Mouse (Mus musculus): ENCODE data around the gene Iqsec3. TPM values are rescaled to one million over a fixed set of nuclear protein-coding genes. Genes with fewer than 3 reads are reported as not detected.

Gene Iqsec3
- total RNA-seq (2021), result 1 to 10 TPM; 4.3 to 5.1 TPM
- long read RNA-seq, experiment 1, result 0 reads
- long read RNA-seq, experiment 2, partial matches to known transcripts, result 0 of 1 reads
- long read RNA-seq, experiment 2, other reads (novel, unspliced or antisense), result 1 of 1 reads

DNA sequence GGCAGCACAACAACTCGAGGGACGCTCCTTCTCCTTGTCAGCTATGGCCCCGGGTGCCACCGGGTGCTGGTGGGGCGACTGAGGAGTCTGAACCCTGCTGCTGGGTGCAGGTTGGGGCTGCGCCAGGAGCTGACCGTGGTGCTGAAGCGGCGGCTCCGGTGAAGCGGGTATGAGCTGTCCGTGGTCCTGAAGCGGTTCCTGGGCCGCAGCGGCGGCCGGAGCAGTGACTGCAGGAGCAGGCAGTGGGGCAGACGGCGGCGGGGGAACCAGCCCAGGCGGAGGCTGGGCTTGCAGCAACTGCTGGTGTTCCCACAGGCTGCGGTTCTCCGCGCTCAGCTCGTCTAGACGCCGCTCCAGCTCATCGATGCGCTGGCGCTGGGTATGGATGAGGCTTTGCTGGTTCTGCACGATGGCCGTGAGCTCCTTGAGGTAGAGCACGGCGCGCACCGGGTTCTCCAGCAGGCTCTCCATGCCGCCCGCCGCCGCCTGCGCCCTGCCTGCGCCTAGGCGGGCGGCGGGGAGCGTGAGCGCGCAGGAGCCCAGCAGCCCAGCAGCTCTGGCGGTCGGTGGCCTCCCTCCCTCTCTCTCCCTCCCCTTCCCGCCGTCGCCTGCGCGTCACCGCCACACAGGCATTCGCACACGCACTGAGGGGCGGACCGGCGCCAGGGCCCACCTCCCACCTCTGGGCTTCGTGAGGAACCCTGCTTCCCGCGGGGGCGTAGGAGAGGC lies at the start of gene Iqsec3:
Gene Iqsec3, minus strand, starts transcription at position 586 of the 729 bp plus-strand sequence.
- peak; percentile 93 to 98 for DNase-seq (ENCODE audit: low spot score in 2 of 2)

DNA sequence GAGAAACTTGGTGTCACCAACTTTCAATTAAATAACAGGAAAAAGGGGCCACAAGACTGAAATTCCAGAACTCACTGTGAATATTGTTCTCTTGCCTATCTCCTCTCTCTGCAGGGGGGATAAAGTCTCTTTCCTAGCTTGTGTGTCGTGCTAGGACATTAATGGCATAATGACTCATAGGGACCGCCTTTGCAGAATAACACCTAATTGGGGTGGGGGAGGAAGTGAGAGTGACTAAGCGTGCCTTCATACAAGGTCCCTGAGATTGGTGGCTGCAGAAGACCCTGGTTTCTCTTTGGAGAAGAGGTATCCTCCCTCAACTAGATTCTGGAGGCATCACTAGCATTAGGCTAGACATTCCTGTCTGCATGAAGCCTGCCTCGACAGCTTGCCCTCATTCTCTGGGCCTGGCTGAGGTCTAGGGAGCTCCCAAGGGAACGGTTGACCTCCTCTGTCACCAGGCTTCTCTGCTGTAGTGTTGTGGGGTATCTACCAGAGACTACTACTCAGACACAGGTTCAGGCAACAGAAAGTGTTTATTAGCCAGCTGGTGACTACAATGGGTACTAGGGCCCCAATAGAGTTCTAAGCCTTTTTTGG lies 48.7 kb upstream of the Iqsec3 start:
- DNase-seq (ENCODE audit: low spot score in 2 of 2), result no peak

DNA sequence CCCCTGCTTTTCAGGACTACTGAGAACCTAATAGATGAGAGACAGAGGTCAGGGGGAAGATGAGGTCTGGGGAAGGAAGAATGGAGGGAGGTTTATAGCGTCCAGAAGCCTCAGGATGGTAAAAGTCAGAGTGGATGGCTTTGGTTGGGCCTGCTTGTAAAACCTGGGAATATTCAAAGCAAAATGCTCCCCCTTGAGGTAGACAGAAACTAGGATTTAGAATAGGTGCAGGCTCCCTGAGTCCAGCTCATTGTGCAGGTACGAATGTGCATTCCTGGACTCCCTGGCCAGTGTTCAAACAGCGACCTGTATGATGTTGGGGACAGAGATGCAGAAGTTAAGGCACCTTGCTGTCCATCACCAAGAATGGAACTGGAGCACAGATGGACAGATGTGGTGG lies 47.6 kb upstream of the Iqsec3 start:
- DNase-seq (ENCODE audit: low spot score in 2 of 2), result no peak

DNA sequence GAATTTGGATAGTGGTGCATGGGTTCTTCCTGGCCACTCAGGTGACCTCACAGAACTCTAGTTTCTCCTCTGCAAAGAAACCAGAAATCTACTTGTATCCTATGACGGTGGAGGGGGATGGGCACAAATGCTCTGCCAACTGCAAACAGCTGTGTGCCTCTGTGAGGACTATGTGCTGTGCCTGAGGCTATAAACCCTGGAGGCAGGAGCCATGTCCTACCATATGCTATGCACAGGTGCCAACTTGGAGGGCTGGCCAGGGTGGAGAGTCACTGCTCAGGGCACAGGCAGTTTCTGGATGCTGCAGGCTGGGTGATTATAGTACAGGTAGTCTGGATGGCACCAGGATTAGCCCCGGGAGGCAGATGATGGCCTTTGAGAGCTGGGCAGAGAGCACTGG lies 46.4 kb upstream of the Iqsec3 start:
- DNase-seq (ENCODE audit: low spot score in 2 of 2), result no peak

DNA sequence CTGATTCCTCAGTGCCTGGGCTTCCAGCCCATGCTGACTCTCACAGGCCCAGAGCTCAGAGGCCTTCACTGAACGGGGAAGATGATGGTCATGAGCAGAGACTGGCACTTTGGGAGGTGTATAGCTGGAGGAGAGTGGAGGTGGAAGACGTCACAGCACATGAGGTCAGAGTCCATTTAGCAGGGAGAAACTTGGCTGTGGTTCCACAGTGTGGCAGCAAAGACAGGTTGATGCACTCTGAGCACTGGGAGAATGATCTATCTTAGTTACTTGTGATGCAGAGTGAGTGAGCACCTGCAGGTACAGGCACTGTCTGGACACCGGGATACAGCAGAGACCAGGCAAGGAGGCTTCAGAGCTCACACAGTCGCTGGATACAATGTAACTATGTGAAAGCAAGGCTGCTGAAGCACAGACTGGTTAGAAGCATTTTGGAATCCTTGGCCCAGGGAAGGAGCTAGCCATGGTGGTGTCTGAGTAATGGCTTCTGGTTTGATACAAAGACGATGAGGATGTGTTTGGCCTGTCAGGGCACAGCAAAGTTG lies 45.9 kb upstream of the Iqsec3 start:
- DNase-seq (ENCODE audit: low spot score in 2 of 2), result no peak

DNA sequence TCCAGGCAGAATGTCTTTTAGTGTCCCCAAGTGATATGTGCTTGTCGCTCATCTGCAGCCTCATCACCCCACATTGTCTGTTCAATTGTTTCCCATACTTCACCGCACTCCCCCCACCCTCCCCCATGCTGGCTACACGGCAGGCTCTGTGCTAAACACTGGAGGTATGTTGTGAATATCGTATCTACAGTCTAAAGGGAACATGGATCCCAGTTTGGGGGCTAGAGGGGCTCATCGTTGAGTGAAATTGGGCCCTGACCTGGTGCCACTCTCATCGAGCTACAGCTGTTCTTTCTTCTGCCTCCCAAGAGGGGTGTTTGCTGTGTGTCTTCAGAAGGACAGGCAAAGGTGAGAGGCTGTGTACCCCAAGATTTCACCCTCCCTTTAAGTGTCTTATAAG lies 44.2 kb upstream of the Iqsec3 start:
- DNase-seq (ENCODE audit: low spot score in 2 of 2), result no peak

DNA sequence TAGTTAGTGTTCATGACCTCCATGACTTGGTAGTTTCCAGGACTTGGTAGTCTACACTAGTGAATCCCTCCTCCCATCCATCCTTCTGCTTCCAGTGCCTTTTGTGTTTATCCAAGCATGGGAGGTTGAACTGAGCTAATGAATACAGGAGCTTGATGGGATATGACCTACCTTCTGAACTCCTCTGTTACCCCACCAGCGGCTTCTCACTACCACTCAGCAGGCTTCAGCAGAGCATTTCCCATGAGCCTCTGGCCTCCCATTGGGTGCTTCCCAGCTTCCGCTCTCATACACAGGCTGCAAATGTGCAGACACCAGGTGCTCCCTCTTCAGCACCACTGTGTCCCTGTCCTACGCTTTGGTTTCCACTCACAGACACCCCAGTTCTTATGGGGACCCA lies 36.9 kb upstream of the Iqsec3 start:
- DNase-seq (ENCODE audit: low spot score in 2 of 2), result no peak

DNA sequence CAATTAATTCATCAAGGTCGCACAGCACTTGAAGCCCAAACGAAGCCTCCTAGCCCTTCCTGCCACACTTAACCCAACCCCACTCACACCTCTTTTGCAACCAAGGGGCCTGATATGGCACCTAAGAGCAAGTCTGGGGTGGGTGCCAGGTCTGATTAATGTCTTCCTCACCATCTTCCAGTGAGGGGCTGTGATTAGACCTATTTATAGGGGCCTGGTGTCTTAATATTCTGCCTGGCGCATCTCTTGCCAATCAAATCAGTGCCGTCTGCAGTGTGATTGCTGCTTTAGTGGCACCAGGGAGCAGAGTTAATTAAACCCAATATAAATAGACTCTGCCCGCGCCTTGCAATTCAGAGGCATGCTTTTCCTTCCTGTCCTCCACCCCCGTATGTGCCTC lies 36.4 kb upstream of the Iqsec3 start:
- no peak for DNase-seq (ENCODE audit: low spot score in 2 of 2)

DNA sequence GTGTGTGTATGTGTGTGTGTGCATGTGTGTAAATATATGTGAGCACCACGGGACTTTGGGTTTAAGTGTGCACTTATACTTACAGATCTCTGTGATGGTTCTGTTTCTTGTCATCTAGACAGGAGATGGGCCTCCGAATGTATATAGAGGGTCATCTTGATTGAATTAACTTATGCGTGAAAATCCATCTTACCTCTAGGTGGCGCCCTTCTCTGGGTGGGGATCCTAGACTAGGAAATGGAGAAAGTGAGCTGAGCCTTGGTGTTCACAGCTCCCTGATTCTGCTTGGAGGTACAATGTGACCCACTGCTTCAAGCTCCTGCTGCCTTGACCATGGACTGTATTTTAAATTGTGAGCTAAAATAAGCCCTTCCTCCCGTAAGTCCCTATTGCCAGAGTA lies 34.8 kb upstream of the Iqsec3 start:
- DNase-seq (ENCODE audit: low spot score in 2 of 2), result no peak

DNA sequence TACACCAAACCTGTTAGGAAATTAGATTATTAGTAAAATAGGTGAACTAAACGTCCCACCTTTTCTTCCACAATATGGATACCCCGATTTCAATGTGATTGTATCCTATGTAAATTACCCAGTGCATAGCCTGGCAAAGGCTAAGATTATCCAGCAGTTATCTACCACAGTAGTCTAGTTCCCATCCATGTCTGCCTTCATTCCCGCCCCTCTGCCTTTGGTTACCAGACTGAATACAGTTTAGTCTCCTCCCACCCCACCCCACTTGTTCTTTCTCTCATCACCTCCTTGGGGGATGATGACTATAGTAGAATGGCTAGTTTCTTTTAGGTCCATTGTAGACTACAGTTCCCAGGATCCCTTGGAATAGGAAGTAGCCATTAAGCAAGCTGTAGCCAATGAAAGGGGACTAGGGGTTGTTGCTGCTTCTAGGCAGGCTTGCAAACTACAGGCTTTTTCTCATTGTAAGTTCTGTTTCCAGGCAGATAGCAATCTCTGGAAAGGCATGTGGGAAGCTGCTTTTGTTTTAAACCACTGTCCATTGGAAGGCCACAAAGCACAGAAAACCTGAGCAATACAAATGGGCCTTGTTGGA lies 27.7 kb upstream of the Iqsec3 start:
- no peak for DNase-seq (ENCODE audit: low spot score in 2 of 2)

DNA sequence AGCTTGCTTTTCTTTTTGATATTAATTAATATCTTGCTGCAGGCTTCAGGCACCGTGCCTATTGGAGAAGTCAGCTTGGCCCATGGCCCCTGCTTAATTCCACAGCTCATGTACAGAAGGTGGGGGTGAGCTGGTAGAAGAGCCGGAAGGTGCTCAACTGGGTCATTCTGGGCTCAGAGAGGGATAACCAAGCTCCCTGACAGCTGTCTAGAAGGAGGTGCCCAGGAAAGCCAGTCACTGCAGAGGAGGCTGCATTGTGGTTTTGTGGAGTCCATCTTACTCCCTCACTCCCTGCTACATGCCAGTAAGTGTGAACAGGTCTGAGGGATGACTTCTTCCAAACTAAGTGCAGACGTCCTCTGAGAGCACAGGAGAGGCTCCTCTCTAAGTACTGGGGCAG lies 26.4 kb upstream of the Iqsec3 start:
- DNase-seq (ENCODE audit: low spot score in 2 of 2), result no peak

DNA sequence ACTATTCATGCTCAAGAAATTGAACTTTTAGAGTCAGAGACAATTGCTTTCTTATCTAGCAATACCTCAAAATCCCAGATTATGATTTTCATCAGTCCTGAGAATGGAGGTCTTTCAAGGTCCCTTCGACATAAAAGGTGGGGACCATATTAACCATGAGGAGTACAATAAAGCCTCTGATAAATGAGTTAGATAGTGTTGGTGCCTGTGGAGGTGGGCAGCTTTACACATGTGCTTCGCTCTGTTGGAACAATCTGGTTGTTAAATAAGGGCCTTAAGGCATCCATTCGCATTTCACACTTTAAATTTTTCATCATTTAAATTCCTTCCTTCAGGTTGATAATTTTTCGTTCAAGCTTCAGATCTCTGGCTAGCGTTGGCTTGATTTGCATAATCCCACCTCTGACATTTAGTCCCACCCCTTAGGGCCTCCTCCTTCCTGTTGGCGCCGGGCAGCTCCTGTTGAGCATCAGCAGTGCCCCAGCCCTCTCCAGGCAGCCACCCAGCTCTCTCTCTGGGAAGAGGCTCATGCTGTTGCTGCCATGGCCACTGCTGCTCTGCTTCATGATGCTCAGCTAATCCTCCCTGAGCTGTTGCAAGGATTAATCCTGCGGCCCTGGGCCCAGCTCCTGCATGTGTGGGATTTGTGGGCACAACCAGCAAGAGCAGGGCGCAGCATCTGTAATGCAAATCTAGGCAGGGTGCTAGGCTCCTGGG lies 25.5 kb upstream of the Iqsec3 start:
- no peak for DNase-seq (ENCODE audit: low spot score in 2 of 2)

DNA sequence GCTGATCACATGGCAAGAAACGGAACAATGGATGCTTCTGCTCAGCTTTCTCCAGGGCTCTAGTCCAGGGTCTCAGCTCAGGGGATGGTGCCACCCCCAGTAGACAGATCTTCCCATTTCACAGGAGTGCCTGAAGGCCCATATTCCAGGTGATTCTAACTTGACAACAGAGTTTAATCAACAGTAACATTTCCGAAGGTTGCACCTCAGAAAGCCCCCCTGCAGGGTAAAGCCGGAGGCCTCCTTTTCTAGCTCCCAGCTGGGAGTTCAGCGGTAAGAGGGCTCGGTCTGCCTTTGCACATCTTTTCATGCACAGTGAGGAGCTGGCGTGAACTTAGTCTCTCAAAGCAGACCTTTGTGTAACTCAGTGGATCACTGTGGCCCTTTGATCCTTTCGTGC lies 22.1 kb upstream of the Iqsec3 start:
- DNase-seq (ENCODE audit: low spot score in 2 of 2), result no peak

DNA sequence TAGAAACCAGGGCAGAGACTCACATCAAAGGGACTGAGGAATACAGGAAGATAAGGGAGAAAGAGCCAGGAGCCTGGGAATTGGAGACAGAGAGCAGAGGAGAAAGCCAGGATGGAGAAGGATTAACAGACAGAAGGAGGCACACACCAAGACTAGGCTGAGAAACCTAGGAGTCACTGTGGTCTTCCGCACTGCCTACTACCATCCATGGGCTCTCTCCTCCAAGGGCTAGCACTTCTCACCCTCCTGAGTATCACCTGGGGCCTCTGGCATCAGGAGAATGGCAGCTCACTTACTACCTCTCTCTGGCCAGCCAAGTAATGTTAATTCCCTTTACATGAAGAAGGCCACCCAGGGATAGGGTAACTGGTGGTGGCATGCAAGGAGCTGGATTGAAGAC lies 21.5 kb upstream of the Iqsec3 start:
- no peak for DNase-seq (ENCODE audit: low spot score in 2 of 2)

DNA sequence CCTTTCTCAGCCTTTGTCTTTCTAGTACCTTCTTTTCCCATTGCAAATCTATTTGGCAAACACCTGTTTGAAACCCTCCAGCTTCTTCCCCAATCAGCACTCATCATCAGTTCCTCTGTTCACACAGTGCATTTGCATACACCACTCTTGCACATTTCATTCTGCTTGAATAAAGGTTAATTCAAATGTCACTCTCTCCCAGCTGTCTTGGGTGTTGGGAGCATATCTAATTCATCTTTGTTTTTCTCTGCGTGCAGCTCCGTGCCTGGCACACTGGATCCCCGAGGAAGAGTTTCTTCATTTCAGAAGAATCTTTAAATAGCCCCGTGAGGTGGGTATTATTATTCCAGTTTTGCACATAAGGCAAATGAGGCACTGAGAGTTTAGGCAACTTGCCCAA lies 20.8 kb upstream of the Iqsec3 start:
- DNase-seq (ENCODE audit: low spot score in 2 of 2), result no peak

DNA sequence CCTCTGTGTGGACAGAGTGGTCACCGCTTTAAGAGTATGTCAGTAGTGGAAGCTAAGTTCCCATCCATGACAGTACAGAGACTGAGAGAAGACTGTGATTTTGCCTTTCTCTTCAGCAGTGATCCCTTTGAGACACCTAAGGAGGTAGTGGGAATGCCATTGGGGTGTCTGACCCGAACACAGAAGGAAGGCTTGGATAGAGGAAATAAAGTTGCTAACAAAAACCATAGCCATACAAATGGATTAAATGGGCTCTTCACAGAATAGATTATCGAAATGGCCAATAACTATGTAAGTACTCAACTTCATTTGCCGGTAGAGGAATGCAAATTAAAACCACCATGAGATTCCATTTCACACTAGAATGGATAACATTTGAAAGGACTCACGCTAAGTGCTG lies 17.9 kb upstream of the Iqsec3 start:
- no peak for DNase-seq (ENCODE audit: low spot score in 2 of 2)

DNA sequence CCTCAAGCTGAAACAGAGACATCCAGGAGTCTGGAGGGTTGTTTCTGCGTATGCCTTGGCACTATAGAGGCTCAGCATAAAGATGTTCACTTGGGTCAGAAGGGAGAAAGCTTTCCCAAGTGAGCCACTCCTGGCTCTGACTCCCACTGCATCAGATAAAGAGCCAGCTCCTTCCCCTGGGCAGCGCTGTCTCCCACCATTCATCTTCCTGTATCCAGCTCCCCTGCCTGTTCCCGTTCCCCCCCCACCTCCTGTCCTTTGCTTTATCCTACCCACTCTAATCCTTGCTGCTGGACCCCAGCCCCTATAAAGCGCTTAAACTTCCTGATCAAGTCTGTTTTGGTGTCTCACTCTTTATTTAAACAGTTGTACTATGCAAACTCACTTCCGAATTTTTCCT lies 1.2 kb downstream of the Iqsec3 start:
- no peak for DNase-seq (ENCODE audit: low spot score in 2 of 2)

DNA sequence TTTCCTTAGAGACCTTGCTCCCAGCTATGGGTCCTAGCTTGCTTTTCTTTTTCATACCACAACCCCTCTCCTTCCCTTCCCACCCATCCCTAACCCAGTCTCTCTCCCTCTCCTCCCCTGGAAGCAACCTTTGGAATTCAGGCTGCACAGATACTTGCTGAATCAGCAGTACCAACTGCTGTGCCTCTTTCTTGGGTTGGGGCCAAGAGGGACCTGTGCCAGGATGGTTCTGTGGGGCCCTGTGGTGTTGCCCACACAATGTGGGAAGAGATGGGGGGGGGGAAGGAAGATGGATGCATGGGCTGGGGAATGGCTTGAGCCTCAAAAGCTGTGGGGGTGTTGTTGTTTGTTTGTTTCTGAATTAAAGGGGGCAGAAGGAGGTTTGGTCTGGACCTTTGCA lies 5.2 kb downstream of the Iqsec3 start:
- DNase-seq (ENCODE audit: low spot score in 2 of 2), result no peak

DNA sequence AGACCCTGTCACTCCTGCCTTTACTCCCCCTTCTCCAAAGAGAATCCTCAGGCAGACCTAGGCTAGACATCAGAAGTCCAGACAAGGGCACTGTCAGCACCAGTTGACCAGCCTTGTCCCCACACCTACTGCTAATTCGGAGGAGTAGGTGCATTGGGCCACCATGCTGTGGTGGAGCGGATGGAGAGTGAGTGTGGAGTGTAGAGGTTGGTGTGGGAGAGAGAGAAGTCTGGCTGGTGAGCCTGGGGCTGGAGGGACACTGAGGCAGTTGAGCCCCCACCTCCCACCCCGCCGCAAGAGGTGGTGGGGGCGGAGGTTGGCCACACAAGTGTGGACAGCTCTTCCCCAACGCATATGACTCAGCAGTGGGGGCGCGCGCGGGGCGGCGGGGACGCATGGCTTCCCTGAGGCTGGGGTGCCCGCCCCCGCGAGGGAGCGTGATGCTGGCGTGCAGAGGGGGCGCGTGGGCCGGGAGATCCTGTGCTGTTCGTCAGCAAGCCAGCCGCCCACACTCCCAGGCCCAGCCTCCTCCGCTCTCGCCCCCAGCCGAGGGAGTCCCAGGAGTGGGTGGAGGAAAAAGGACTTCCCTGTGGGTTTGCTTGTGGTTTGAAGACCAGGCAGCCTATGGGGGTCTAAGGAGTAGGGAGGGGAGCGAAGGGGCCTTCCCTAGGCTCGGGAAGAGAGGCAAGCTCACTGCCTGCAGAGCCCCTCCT lies 10.7 kb downstream of the Iqsec3 start:
- DNase-seq (ENCODE audit: low spot score in 2 of 2), result no peak

DNA sequence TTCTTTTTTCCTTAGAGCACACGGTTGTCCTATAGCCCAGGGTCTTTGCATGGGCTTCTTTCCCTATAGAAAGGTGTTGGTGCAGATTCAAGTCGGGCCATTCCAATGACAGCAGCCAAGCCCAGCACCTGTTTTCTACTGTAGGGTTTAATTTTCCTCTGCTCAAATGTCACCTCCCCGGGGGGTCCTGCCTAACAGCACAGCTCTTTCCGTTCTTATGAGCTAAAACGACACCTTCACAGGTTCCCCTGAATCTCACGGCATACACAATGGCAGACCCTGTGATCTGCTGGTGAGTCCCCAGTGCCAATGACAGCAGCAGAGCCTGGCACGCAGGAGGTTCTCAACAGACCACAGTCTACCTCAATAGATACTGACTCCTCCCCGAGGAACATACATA lies 16.1 kb downstream of the Iqsec3 start:
- no peak for DNase-seq (ENCODE audit: low spot score in 2 of 2)

DNA sequence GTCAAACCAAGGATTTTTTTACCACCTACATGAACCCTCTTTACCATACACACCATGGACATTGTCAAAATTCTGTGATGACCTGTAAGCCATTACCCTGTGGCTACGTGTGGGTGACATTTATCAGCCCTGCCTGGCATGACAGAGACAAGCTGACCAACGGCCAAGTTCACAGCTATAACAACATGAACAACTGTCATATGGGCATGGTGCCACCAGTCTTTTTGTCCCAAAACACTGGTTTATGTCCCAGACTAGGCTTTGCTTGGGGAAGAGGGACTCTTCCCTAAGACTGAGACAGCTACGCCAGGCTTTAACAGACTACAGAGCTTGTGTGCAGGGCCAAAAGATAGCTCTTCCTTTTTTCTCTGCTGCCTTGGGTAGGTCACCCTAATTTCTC lies 16.8 kb downstream of the Iqsec3 start:
- DNase-seq (ENCODE audit: low spot score in 2 of 2), result no peak
